Mouse (Mus musculus) hindbrain, embryonic 12.5 days (tissue): ENCODE results near the gene Parvb. TPM values are rescaled to one million over a fixed set of nuclear protein-coding genes. Genes with fewer than 3 reads are reported as not detected.

Source experiments
- ATAC-seq: fragments of 200-750 bp; cut with Nextera tagmentation; 2 replicates; pipeline ENCODE4 v1.8.0; 2017; ENCODE audit warnings: moderate TSS enrichment; ENCODE audit not compliant: low FRiP score
- H3K27ac ChIP-seq: fragments of 300-500 bp; sonication (generic); 2 replicates; pipeline ENCODE4 v1.5.1; 2016; ENCODE audit warnings: mild to moderate bottlenecking
- H3K27me3 ChIP-seq: fragments of 300-500 bp; sonication (generic); 2 replicates; pipeline ENCODE4 v1.6.1; 2016; ENCODE audit warnings: mild to moderate bottlenecking
- H3K36me3 ChIP-seq: fragments of 300-500 bp; sonication (generic); 2 replicates; pipeline ENCODE4 v1.6.1; 2016; ENCODE audit warnings: mild to moderate bottlenecking
- H3K4me1 ChIP-seq: fragments of 300-500 bp; sonication (generic); 2 replicates; pipeline ENCODE4 v1.6.1; 2016
- H3K4me2 ChIP-seq: fragments of 300-500 bp; sonication (generic); replicated peaks from 2 replicates; pipeline ENCODE4 v1.6.1; 2016; ENCODE audit warnings: mild to moderate bottlenecking
- H3K4me3 ChIP-seq: fragments of 300-500 bp; sonication (generic); 2 replicates; pipeline ENCODE4 v1.5.1; 2016; ENCODE audit warnings: mild to moderate bottlenecking
- H3K9ac ChIP-seq: fragments of 300-500 bp; sonication (generic); 2 replicates; pipeline ENCODE4 v1.6.1; 2016; ENCODE audit warnings: mild to moderate bottlenecking, moderate library complexity
- H3K9me3 ChIP-seq: fragments of 300-500 bp; sonication (generic); replicated peaks from 2 replicates; pipeline ENCODE4 v1.6.1; 2016; ENCODE audit warnings: mild to moderate bottlenecking
- WGBS: fragments of 180-500 bp; shearing (Covaris S2); methylation state at CpG from one replicate; pipeline ENCODE4 v1.1.7; 2016; 5-methylcytosine and 5-hydroxymethylcytosine counted together
- polyA plus RNA-seq: library from polyadenylated mRNA; unstranded; fragments of >200 nt; fragmentation: Nextera tagmentation; extraction: Ambion mirVana; gene quantifications from 2 replicates; pipeline ENCODE4 v1.2.1, GENCODE M21; 2016

Gene Parvb
- polyA plus RNA-seq = 5.0 and 6.5 TPM in 2 replicates

DNA sequence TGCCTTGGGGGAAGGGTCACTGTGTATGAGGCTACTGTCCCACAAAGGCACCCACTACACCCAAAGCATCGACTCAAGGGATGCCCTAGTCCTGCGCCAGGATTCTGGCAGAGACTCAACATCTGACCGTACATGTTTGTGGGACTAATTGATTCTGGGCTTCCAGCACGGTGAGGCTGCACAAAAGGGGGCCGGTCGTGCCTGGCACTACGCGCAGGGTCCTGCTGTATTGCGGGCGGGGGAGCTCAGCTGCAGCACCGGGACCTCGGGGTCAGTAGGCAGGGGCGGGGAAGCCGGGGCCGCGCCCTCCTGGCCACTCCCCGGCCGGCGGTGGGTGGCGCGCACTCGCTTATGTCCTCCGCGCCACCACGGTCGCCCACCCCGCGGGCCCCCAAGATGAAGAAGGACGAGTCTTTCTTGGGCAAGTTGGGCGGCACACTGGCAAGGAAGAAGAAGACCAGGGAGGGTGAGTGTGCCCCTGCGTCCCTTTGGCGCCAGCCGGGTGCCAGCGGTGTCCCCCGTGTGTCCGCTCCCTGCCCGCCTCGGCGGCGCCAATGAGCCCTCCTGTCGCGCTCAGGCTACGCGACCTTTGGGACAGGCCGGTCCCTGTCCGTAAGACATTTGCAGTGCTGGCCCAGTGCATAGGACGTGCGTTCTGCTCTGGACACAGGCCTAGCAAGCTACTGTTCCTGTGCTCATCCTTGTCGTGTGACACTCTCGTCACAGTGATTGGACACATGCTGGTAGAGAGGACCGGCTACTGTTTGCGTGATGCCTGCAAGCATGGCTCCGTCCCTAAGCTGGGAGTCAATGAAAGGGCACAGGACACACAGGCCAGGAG is at the start of gene Parvb:
Gene Parvb (plus strand): TSS at position 323 of the 841 bp plus-strand sequence.
- Histone ChIP-seq H3K9me3 (no peaks in the 10 kb centered on the region), H3K4me3 (peak within 1 kb of the TSS; percentile 43), H3K4me1 (peaks cover 47% of the 10 kb centered on the region), H3K36me3 (no peaks in the 10 kb centered on the region), H3K9ac (peak within 1 kb of the TSS; percentile 63), H3K27me3 (peaks cover 8% of the 10 kb centered on the region; the same call in 1 of the 2 replicates), H3K27ac (peak within 1 kb of the TSS; percentile 71), H3K4me2 (peak within 1 kb of the TSS; percentile 93)
- WGBS = under 1% methylated on average over 47 of the region's 53 CpGs
- ATAC-seq = peak; percentile 51

- Histone ChIP-seq H3K4me1 (no peaks in the 10 kb centered on the region), H3K4me2 (no peak overlapping the region), H3K36me3 (no peaks in the 10 kb centered on the region), H3K27ac (no peak overlapping the region), H3K9me3 (no peaks in the 10 kb centered on the region), H3K27me3 (0 out of 2 replicates have a peak, but pooled peaks cover 3% of the 10 kb centered on the region), H3K9ac (no peak overlapping the region), H3K4me3 (no peak overlapping the region)
- 46% methylated on average over 1 of the region's 1 CpGs for WGBS
- ATAC-seq = no peak
These were observed 47.9 kb upstream of the Parvb start for GRCm38 (mm10) chr15:84183967-84184366.

DNA sequence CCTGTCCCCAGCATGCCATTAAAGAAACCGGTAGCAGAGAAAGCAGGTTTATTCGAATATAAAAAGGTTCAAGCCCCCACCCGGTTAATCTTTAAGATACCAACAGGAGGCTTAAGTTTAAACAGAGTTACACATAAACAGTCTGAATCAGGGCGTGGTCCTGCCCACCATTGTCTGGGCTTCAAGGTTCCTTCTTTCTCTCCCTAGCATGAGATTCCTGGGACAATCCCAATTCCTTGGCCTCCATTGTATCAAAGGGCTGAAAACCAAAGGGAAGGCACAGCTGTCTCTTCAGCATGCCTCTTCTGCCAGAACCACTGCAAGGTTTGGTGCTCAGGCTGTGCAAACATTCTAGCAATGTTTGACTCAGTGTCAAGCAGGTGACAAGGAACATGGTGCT is 45.6 kb upstream of the Parvb start:
- 0 out of 2 replicates have a peak, but pooled peaks cover under 1% of the 10 kb centered on the region for H3K4me1 ChIP-seq
- no peak overlapping the region for H3K4me2 ChIP-seq
- WGBS = 45% methylated on average over 4 of the region's 4 CpGs
- H3K4me3 ChIP-seq = no peak overlapping the region
- no peak overlapping the region for H3K27ac ChIP-seq
- H3K27me3 ChIP-seq = 0 out of 2 replicates have a peak, but pooled peaks cover 3% of the 10 kb centered on the region
- no peak overlapping the region for H3K9ac ChIP-seq
- no peak for ATAC-seq
- H3K9me3 ChIP-seq = no peaks in the 10 kb centered on the region
- H3K36me3 ChIP-seq = no peaks in the 10 kb centered on the region

GRCm38 (mm10) chr15:84188887-84189530 is 42.8 kb upstream of the Parvb start:
- WGBS = 61% methylated on average over 2 of the region's 2 CpGs
- ATAC-seq = no peak
- peaks cover 13% of the 10 kb centered on the region for H3K4me1 ChIP-seq

DNA sequence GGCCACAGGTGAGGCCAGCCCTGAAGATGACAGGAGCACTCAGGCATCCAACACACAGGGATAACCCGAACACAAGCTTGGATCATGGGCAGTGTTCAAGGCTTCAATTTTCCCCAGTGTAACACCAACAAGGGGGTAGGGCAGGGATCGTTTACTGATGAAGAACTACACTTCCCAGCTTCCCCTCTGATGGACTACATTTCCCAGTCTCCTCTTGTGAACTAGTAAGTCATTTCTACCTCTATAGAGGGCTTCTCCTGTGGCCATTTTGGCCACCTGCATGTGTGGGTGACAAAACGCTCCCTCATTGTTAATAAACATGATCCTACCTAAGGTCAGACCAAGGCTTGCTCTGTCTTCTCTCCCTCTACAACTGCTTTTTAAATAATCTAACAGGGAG is 42.0 kb upstream of the Parvb start:
- 46% methylated on average over 3 of the region's 3 CpGs for WGBS
- Histone ChIP-seq H3K4me2 (no peak overlapping the region), H3K27ac (no peak overlapping the region), H3K27me3 (no peaks in the 10 kb centered on the region), H3K9me3 (no peaks in the 10 kb centered on the region), H3K4me3 (no peak overlapping the region), H3K36me3 (no peaks in the 10 kb centered on the region), H3K9ac (no peak overlapping the region), H3K4me1 (peaks cover 13% of the 10 kb centered on the region)
- no peak for ATAC-seq

More at GRCm38 (mm10) chr15:84188887-84189530, 42.8 kb upstream of the Parvb start:
- H3K36me3 ChIP-seq = no peaks in the 10 kb centered on the region
- H3K9ac ChIP-seq = no peak overlapping the region
- no peak overlapping the region for H3K4me3 ChIP-seq
- H3K27me3 ChIP-seq = no peaks in the 10 kb centered on the region
- no peaks in the 10 kb centered on the region for H3K9me3 ChIP-seq
- H3K27ac ChIP-seq = no peak overlapping the region
- H3K4me2 ChIP-seq = no peak overlapping the region

DNA sequence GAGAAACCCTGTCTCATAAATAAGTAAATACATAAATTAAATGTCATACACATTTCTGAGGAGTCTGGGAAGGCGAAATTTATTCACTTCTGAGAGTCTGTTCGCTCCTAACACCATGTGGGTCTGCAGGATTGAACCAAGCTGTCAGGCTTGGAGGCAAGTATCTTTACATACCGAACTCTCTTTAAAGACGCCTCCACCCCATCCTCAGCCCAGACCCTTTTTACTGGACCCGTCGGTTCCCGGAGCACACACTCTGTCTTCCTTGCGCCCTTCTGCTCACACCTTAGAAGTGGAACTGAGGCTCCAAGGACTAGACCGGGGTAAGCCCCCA is 40.2 kb upstream of the Parvb start:
- WGBS = 1% methylated on average over 9 of the region's 9 CpGs

DNA sequence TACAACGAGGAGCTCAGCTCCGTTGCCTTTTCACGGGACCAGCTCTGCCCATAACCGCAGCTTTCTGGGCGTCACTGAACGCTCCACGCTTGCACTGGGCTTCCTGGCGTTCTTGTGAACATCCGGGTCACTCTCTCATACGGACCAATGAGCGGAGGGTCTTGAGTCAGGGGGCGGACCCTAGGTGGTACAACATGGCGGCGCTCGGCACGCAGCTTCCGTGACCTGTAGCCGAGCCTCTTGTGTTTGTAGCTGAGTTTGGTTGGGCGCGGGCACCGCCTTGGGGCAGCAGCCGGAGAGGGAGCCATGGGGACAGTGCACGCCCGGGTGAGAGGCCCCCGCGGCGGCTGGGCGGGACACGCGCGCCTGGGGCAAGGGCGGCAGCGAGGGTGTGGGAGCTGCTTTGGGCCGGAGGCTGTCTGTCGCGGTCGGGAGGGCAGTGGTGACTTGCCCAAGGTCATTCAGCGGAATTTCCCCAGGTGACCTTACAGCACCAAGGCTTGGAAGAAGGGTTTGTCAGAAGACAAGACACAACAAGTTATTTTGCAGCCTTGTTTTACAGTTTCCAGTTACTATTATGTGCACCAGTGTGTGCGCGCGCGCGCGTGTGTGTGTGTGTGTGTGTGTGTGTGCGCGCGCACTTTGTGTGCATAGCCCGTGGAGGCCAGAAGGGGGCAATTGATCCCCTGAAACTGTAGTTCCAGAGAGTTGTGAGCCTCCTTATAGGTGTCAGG is 39.6 kb upstream of the Parvb start, which contains the start of gene Samm50:
Gene Samm50 (plus strand): TSS at position 184 of the 734 bp plus-strand sequence.
- Histone ChIP-seq H3K36me3 (peaks cover 18% of the 10 kb centered on the region), H3K9me3 (no peaks in the 10 kb centered on the region), H3K4me3 (peak within 1 kb of the TSS; percentile 71), H3K9ac (peak within 1 kb of the TSS; percentile 65), H3K27ac (peak within 1 kb of the TSS; percentile 79), H3K4me1 (peaks cover 13% of the 10 kb centered on the region), H3K4me2 (peak within 1 kb of the TSS; percentile 75), H3K27me3 (no peaks in the 10 kb centered on the region)
- WGBS = 4% methylated on average over 48 of the region's 48 CpGs
- peak; percentile 97 for ATAC-seq

More for the DNA sequence above, 40.2 kb upstream of the Parvb start:
- H3K4me1 ChIP-seq = peaks cover 13% of the 10 kb centered on the region
- peaks cover 13% of the 10 kb centered on the region for H3K36me3 ChIP-seq
- no peaks in the 10 kb centered on the region for H3K27me3 ChIP-seq
- peak overlapping the region; percentile 71 for H3K4me3 ChIP-seq
- H3K9me3 ChIP-seq = no peaks in the 10 kb centered on the region
- ATAC-seq = no peak; the same call in none of the 2 replicates
- H3K27ac ChIP-seq = peak overlapping the region; percentile 79; the same call in 1 of the 2 replicates
- H3K9ac ChIP-seq = peak overlapping the region; percentile 65
- peak overlapping the region; percentile 75 for H3K4me2 ChIP-seq

- H3K9ac ChIP-seq = no peak overlapping the region
- H3K9me3 ChIP-seq = no peaks in the 10 kb centered on the region
- H3K36me3 ChIP-seq = peaks cover 62% of the 10 kb centered on the region
- H3K27me3 ChIP-seq = no peaks in the 10 kb centered on the region
- no peak for ATAC-seq
- peaks cover 9% of the 10 kb centered on the region for H3K4me1 ChIP-seq
- no peak overlapping the region for H3K4me2 ChIP-seq
- H3K27ac ChIP-seq = no peak overlapping the region
- WGBS = 94% methylated on average over 8 of the region's 8 CpGs
- no peak overlapping the region for H3K4me3 ChIP-seq
These were observed 35.2 kb upstream of the Parvb start for GRCm38 (mm10) chr15:84196486-84197165.

GRCm38 (mm10) chr15:84207327-84207726 is 24.5 kb upstream of the Parvb start:
- H3K36me3 ChIP-seq = peaks cover 87% of the 10 kb centered on the region
- H3K9me3 ChIP-seq = no peaks in the 10 kb centered on the region
- no peak overlapping the region for H3K9ac ChIP-seq
- WGBS = 95% methylated on average over 4 of the region's 4 CpGs
- ATAC-seq = no peak
- H3K27ac ChIP-seq = no peak overlapping the region
- no peak overlapping the region for H3K4me2 ChIP-seq
- no peak overlapping the region for H3K4me3 ChIP-seq
- no peaks in the 10 kb centered on the region for H3K27me3 ChIP-seq
- peaks cover 2% of the 10 kb centered on the region; the same call in 1 of the 2 replicates for H3K4me1 ChIP-seq

GRCm38 (mm10) chr15:84209517-84210412 is 22.1 kb upstream of the Parvb start:
- Histone ChIP-seq H3K9me3 (no peaks in the 10 kb centered on the region), H3K9ac (no peak overlapping the region), H3K4me3 (no peak overlapping the region), H3K4me1 (peaks cover 24% of the 10 kb centered on the region), H3K27me3 (no peaks in the 10 kb centered on the region), H3K36me3 (peaks cover 63% of the 10 kb centered on the region), H3K4me2 (no peak overlapping the region), H3K27ac (no peak overlapping the region)
- no peak for ATAC-seq
- WGBS = 86% methylated on average over 11 of the region's 11 CpGs

GRCm38 (mm10) chr15:84210461-84210860 is 21.4 kb upstream of the Parvb start:
- H3K9me3 ChIP-seq = no peaks in the 10 kb centered on the region
- H3K27me3 ChIP-seq = no peaks in the 10 kb centered on the region
- H3K4me2 ChIP-seq = no peak overlapping the region
- 93% methylated on average over 13 of the region's 13 CpGs for WGBS
- H3K9ac ChIP-seq = no peak overlapping the region
- no peak for ATAC-seq
- H3K4me1 ChIP-seq = peaks cover 28% of the 10 kb centered on the region
- no peak overlapping the region for H3K27ac ChIP-seq
- H3K36me3 ChIP-seq = peaks cover 56% of the 10 kb centered on the region
- H3K4me3 ChIP-seq = no peak overlapping the region
